Mouse (Mus musculus): ENCODE results near the gene Aldh2. TPM values are rescaled to one million over a fixed set of nuclear protein-coding genes. Genes with fewer than 3 reads are reported as not detected.
"Not testable (repeated sequence)": the region's sequence is repeated elsewhere in the genome, so short reads cannot be mapped to it uniquely, and the experiment has no call there.

The Aldh2 gene
- total RNA-seq, 1 experiment from 2014 or later = 1,196 TPM

DNA sequence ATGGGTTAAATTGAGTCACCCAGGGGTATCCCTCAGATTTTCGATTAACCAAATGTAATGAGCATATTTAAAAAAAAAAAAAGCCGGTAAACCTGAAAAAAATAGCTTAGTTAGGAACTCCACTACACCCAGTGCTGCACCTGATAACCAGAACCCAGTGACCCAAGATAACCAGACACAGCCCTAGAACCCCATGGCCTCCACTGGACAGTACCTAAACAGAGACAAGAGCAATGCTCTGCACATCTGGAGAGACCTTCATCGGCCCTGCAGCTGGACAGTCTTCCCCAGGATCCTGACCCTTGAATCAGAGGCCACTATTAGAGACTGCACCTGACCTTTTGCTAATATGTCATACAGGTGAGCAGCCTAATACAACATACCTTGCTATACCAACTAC is 46.5 kb downstream of the Aldh2 start:
- no peak for DNase-seq

DNA sequence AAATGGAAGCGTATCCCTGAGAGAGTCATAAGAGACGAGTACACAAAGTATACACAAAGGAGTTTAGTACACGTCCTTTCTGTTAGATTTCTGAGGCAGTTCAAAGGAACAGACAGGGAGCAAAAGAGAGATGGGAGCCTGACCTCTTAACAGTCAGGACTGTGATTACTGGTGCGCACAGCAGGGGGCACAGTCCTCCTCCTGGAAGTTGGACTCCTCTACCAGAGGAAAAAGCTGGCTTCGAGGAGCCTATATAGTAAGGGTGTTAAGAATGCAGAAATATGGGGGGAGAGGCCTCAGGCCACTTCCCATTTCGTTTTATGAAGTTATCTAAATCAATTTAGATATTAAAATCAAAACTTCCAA is 47.1 kb downstream of the Aldh2 start:
- DNase-seq = peak; percentile 81

DNA sequence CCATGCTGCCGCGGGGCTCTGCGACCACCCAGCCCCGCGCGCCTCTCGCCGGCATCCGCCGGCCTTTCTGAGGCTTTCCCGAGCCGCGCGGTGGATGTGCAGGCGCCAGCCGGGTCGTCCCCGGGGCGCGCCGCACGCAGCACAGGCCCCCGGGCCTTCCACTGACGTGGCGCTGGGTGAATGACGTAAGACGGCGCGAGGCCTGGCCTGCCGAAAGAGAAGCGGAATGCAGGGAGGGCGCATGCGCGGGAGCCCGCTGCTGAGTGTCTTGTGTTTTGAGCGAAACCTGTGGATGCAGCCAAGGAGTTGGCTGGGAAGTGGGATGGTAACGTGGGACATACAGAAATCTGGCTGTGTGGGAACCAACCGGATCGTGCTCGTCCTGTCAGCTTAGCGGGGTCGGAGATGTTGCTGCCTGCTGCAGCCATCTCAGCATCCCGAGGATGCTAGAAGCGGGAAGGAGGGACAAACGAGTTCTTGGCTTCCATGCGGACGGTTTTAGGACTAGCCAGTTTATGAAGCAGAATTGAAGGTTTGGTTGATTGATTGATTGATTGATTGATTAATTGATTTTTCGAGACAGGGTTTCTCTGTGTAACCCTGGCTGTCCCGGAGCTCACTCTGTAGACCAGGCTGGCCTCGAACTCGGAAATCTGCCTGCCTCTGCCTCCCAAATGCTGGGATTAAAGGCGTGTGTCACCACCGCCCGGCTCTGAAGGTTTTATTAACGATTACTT is 47.7 kb downstream of the Aldh2 start, which contains the start of gene Mapkapk5:
Gene Mapkapk5 (minus strand): TSS at position 113 of the 737 bp plus-strand sequence.
- peak; percentile 98 for DNase-seq

DNA sequence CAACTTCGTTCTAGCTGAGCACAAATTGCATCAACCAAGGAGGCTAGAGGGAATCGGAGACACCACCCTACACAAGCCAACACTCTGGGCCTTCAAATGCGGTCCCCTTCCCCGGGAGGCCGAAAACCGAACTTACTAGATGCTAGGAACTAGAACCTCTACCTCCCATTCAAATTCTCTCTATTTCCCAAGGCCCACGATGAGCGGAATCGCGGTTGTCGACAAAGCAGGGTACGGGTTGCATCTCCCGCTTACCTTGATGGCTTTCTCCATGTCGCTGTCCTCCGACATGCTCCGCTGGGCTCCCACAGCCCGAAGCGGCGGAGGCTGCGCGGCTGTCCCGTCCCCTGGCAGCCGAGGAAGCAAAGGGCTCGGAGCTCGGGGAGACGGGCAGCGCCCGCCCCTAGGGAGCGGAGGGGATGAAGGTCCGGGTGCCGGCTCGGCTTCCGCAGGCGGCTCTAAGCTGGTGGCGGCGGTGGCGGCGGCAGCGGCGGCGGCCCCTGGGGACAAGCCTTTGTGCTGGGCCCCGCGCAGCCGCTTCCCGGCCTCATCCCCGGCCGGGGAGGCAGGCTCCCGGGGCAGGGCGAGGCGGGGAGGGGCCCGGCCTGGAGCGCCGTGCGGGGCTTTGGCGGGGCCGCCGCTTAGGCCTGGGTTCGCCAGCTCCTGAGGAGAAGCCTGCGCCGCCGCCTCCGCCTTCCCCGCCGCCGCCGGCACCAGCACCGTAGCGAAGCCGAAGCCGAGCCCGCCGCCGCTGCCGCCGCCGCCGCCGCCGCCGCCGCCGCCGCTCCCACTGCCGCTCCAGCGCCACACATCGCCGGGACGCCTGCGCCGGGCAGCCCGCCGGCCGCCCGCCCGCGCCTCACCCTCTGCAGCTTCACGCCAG is 48.5 kb downstream of the Aldh2 start, which contains the start of the genes Adam1a and Gm42878:
Gene Adam1a (minus strand): TSS at position 573 of the 883 bp plus-strand sequence.
Gene Gm42878 (minus strand): TSS at position 573 of the 883 bp plus-strand sequence.
- peak; percentile 75 for DNase-seq

DNA sequence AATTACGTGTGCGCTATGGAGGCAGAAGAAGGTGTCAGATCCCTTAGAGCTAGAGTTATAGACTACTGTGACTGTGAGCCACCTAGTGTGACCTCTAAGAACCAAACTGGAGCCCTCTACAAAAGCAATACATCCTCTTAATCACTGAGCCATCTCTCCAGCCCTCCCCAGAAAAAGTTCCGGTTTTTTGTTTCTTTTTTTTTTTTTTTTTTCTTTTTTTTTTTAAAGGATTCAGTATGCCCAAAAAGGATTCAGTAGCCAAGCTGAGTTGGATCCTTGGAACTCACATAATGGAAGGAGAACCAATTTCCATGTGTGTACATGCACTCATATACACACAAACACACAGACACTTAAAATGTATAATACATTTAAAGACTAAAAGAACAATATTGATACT is 50.3 kb downstream of the Aldh2 start:
- DNase-seq = no peak

DNA sequence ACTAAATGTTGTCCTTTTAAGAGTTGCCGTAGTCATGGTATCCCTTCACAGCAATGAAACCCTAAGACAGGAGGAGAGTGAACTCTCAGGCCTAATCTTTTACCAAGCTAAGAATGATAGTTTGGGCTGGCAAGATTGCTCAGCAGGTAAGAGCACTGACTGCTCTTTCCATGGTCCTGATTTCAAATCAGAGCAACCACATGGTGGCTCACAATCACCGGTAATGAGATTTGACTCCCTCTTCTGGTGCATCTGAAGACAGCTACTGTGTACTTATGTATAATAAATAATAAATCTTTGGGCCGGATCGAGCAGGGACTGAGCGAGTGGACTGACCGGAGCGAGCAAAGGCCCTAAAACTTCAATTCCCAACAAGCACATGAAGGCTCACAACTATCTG is 52.4 kb downstream of the Aldh2 start:
- DNase-seq = no peak

DNA sequence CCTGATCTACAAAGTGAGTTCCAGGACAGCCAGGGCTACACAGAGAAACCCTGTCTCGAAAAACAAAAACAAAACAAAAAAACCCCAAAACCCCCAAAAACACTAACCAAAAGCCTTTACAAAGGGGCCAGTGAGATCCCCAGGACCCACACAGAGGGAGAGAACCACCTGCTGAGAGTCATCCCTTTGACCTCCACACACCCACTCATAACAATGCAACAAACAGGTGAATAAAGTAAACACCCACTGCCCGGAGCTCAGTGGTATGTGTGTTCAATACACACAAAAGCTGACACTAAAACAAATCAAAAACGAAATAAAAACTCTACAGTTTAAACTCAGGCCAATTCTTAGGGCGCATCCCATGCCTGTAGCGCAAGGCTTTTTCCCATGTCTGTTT is 53.6 kb downstream of the Aldh2 start:
- DNase-seq = no peak

DNA sequence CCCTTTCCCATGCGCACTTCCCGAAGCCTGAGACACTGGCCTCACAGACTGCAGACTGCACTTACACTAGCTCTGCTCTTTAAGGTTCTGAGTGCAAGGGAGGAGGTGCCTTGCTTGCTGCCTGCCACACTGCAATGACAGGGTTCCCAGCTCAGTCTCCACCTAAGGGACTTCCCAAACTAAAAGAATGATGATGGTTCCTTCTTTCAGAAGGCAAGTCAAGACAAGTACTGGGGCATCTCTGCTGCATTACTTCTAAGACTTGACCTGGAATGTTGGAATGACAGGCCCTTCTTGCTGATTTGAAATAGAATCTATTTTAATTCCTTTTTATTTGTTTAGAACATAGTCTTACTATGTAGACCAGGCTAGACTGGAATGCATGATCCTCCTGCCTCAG is 56.0 kb downstream of the Aldh2 start:
- DNase-seq = no peak

DNA sequence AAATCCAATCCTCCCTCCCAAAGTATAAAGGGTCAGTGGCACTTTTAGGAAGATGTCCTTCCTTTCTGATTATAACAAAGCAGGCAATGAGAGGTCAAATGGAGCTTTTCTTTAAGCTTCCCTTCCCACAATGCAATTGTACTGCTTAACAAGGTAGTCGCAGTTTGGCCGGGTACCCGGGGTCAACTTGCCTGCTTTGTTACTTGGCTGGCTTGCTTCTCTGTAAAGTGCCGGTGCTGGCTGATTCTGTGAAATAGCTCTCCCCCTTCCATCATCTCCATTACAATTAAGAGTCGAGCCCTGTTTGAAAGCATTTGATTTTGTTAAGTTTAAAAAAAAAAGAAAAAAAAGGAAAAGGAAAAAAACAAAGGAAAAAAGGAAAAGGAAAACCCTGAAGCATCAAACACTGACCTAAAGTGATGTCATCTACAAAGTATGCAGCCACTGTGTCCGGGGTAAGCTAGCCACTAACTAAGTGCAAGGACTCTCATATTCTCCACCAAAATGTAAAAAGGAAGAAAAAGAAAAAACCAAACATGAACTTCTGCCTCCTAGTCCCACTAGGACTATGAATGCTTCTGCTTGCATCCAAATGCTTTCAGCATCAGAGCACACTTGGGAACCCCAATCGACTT is 56.6 kb downstream of the Aldh2 start:
- no peak for DNase-seq

DNA sequence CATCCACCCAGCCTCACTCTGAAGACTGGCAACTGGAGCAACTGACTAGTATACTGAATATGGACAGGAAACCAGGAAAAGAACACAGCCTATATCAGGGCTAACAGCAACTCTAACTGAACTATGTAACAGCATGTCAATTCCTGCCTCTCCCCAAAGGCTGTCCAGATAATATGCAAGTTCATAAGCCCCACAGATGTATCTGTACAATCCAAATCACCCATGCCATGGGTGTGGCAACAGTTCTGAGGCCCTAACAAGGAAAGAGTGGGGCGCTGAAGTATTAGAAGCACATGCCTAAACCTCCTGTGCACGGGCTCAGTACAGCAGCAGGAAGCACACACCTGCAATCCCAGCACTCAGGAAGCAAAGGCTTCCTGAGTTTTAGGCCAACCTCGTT is 58.5 kb downstream of the Aldh2 start:
- DNase-seq = no peak

DNA sequence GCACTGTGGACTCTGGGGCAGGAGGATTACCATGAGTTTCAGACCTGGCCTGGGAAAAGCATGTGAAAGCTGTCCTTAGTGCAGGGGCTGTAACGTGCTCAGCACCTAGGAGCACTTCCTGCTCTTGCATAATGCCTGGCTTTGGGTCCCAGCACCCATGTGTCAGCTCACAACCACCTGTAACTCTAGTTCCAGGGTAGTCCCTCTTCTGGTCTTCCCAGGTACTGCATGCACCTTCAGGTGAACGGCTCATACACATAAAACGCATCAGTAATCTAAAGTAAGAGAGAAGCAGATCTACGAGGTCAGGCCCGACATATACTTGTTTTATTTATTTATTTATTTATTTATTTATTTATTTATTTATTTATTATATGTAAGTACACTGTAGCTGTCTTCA is 59.1 kb downstream of the Aldh2 start:
- DNase-seq = peak; percentile 19

DNA sequence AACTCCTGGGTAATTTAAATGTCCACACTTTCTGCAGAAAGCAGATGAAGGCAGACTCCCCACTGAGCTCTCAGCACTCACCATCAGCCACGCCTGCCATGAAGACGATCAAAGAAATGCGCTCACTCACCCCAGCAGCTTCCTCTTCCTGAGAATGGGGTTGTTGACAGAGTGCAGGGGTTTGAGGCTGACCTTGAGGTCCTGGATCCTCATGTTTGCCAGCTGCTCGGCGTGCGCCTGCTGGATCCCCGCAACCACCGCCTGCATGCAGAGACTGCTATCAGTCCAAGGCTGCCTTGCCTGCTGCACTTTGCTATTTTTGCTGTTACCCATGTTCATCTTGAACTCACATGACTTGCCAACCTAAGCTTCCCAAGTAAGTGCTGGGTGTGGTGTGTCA is 66.7 kb downstream of the Aldh2 start:
- peak; percentile 62 for DNase-seq

DNA sequence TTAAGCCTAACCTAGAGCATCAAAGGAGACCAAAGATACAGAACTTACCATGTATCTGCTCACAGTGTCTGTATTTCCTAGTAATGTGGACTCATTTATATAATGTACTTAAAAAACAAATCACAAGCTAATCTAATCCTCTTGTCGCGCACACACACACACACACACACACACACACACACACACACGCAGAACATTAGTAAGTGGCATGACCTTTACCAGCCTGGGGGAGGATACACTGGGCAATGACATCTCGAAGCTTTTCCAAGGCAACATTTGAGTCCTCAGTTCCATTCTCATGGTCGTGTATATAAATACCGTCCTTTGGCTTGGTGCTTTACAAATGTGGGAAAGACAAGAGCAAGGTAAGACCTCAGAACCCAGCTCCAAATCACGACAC is 67.1 kb downstream of the Aldh2 start:
- DNase-seq = peak; percentile 65

DNA sequence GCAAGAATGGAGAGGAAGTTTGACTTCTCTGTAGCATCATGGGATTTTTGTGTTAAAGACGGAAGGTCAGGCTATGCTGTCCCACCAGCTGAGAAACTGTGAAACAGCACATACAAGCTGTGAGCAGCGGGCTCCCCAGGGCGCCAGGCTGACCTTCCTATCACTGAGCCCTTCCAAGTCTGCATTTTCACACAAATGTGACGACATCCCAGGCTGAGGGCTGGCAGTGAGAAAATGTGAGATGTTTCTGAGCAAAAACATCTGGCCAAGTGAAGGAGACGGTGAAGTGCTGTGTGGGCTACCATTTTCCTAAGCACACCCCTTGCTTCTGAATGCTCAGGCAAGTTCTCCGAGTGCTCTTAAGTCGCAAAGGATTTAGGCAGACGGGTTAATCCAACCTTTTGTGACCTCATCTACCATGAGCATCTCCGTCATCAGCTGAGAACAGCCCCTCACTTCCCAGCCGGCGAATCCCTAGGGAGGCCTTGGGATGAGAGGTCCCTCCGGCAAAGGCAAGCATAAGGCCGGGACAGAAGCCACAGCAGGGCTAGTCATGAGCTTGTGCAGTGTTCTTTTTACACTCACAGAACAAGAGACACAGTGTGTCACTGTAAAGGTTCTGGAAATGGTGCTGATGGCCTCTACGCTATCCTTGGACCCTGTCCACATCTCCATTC is 67.7 kb downstream of the Aldh2 start:
- DNase-seq = peak; percentile 22

DNA sequence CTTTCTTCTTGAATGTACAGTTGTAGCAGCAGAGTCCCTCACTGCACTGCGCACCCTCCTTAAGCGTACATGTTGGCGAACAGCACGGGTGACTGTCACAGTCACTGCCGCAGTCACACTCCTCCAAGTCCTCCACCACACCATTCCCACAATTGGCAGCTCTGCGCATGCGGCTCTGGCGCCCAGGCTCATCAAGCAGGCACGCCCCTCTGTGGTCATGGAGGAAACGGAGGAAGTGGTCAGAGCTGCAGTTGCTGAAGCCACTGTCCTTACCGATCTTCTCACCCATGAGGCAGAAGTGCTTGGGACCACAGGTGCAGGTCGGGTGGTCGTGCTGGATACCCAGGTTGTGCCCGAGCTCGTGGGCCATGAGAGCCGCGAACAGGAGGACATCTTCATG is 73.9 kb downstream of the Aldh2 start:
- DNase-seq = not testable (repeated sequence)

DNA sequence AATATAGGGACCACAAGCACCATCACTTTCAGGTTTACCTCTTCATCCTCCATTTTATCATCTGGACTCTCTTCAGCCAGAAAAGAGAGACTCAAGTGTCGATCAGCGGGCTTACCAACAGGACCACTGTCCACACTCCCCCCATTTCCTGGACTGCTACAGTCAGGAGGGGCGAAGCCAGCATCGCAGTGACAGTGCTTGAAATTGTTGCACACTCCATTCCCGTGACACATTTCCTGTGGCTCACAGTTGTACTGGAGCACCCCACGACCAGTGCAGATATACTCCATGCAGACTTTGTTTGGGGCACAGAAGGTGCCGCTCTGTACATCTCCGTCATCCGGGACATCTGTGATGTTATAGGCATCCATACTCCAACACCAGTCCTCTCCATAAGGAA is 74.6 kb downstream of the Aldh2 start:
- no peak for DNase-seq

Other genes starting within 250 kb of the Aldh2 start
- gene Trafd1, start 208.2 kb downstream of the Aldh2 start, total RNA-seq (2021) = 38.1 and 52.2 TPM in 2 replicates
- 34.7 and 36.3 TPM in 2 replicates for gene Naa25, start 195.9 kb downstream of the Aldh2 start, total RNA-seq (2021)
- 1.5 and 2.1 TPM in 2 replicates for gene Tmem116, start 141.9 kb downstream of the Aldh2 start, total RNA-seq (2021)
- 110 and 116 TPM in 2 replicates for gene Erp29, start 141.3 kb downstream of the Aldh2 start, total RNA-seq (2021)
- not detected in 2 replicates for gene Adam1b, start 90.4 kb downstream of the Aldh2 start, total RNA-seq (2021)
- 5.7 and 5.8 TPM in 2 replicates for gene Adam1a, start 48.3 kb downstream of the Aldh2 start, total RNA-seq (2021)
- not detected in 2 replicates for gene Gm42878, start 48.3 kb downstream of the Aldh2 start, total RNA-seq (2021)
- gene Mapkapk5, start 47.9 kb downstream of the Aldh2 start, total RNA-seq (2021) = 93.2 and 96.4 TPM in 2 replicates
- 25.1 and 29.1 TPM in 2 replicates for gene Acad12, start 25.1 kb upstream of the Aldh2 start, total RNA-seq (2021)
- 36.5 and 41.1 TPM in 2 replicates for gene Acad10, start 66.7 kb upstream of the Aldh2 start, total RNA-seq (2021)
- 55.0 and 57.1 TPM in 2 replicates for gene Brap, start 66.7 kb upstream of the Aldh2 start, total RNA-seq (2021)
- gene Atxn2, start 117.5 kb upstream of the Aldh2 start, total RNA-seq (2021) = 170 and 187 TPM in 2 replicates
- 35.6 and 43.0 TPM in 2 replicates for gene Sh2b3, start 243.8 kb upstream of the Aldh2 start, total RNA-seq (2021)